Mouse (Mus musculus) forebrain, embryonic 16.5 days (tissue): ENCODE measurements around the gene Slc22a20. TPM values are rescaled to one million over a fixed set of nuclear protein-coding genes. Genes with fewer than 3 reads are reported as not detected.

ENCODE experiments used
- ATAC-seq: fragments of 200-750 bp; cut with Nextera tagmentation; 2 replicates; pipeline ENCODE4 v1.8.0; 2017; ENCODE audit warnings: mild to moderate bottlenecking, moderate library complexity
- H3K27ac ChIP-seq: fragments of 300-500 bp; sonication (generic); 2 replicates; pipeline ENCODE4 v1.5.1; 2014; ENCODE audit warnings: low read length, control low read depth
- H3K27me3 ChIP-seq: fragments of 300-500 bp; sonication (generic); replicated peaks from 2 replicates; pipeline ENCODE4 v1.6.1; 2014; ENCODE audit warnings: low read length; ENCODE audit not compliant: control insufficient read depth, insufficient read depth
- H3K36me3 ChIP-seq: fragments of 300-500 bp; sonication (generic); 2 replicates; pipeline ENCODE4 v1.6.1; 2014; ENCODE audit not compliant: control insufficient read depth, insufficient read depth
- H3K4me1 ChIP-seq: fragments of 300-500 bp; sonication (generic); replicated peaks from 2 replicates; pipeline ENCODE4 v1.6.1; 2014; ENCODE audit warnings: low read length; ENCODE audit not compliant: control insufficient read depth, insufficient read depth
- H3K4me2 ChIP-seq: fragments of 300-500 bp; sonication (generic); 2 replicates; pipeline ENCODE4 v1.6.1; 2014; ENCODE audit warnings: mild to moderate bottlenecking, low read length, control low read depth
- H3K4me3 ChIP-seq: fragments of 300-500 bp; sonication (generic); replicated peaks from 2 replicates; pipeline ENCODE4 v1.5.1; 2014; ENCODE audit warnings: mild to moderate bottlenecking, low read length, control low read depth
- H3K9ac ChIP-seq: fragments of 300-500 bp; sonication (generic); replicated peaks from 2 replicates; pipeline ENCODE4 v1.6.1; 2014; ENCODE audit warnings: low read depth, low read length, control low read depth
- H3K9me3 ChIP-seq: fragments of 300-500 bp; sonication (generic); 2 replicates; pipeline ENCODE4 v1.6.1; 2016; ENCODE audit warnings: low read length; ENCODE audit not compliant: control insufficient read depth
- WGBS: fragments of 180-500 bp; shearing (Covaris S2); extraction: QIAGEN DNeasy Blood & Tissue Kit; methylation state at CpG from one replicate; pipeline ENCODE4 v1.1.7; 2014; 5-methylcytosine and 5-hydroxymethylcytosine counted together
- polyA plus RNA-seq: library from polyadenylated mRNA; unstranded; fragments of >200 nt; fragmentation: Nextera tagmentation; extraction: Ambion mirVana; gene quantifications from 2 replicates; pipeline ENCODE4 v1.2.1, GENCODE M21; 2015

The Slc22a20 gene
- polyA plus RNA-seq, 1 experiment from 2014 or later = not detected

- WGBS = 41% methylated on average over 4 of the region's 4 CpGs
- Histone ChIP-seq H3K27ac (no peak overlapping the region), H3K27me3 (no peaks in the 10 kb centered on the region), H3K9ac (no peak overlapping the region), H3K9me3 (no peaks in the 10 kb centered on the region), H3K4me3 (no peak overlapping the region), H3K4me1 (peaks cover 2% of the 10 kb centered on the region; the same call in 1 of the 2 replicates), H3K4me2 (no peak overlapping the region), H3K36me3 (no peaks in the 10 kb centered on the region)
- peak; percentile 97 for ATAC-seq
Observed at GRCm38 (mm10) chr19:5975676-5976075, 10.3 kb downstream of the Slc22a20 start.

GRCm38 (mm10) chr19:5975112-5975511 lies 10.8 kb downstream of the Slc22a20 start:
- H3K36me3 ChIP-seq = no peaks in the 10 kb centered on the region
- H3K4me1 ChIP-seq = peaks cover 2% of the 10 kb centered on the region; the same call in 1 of the 2 replicates
- no peak overlapping the region for H3K4me2 ChIP-seq
- H3K4me3 ChIP-seq = no peak overlapping the region
- H3K9ac ChIP-seq = no peak overlapping the region
- H3K27me3 ChIP-seq = no peaks in the 10 kb centered on the region
- ATAC-seq = peak; percentile 80
- H3K9me3 ChIP-seq = no peaks in the 10 kb centered on the region
- 41% methylated on average over 4 of the region's 4 CpGs for WGBS
- peak overlapping the region; percentile 17; the same call in 1 of the 2 replicates for H3K27ac ChIP-seq

- 88% methylated on average over 10 of the region's 10 CpGs for WGBS
Observed at GRCm38 (mm10) chr19:5967664-5968063, 18.3 kb downstream of the Slc22a20 start.

GRCm38 (mm10) chr19:5966786-5967185 lies 19.2 kb downstream of the Slc22a20 start:
- peaks cover 22% of the 10 kb centered on the region for H3K4me1 ChIP-seq
- H3K36me3 ChIP-seq = no peaks in the 10 kb centered on the region
- no peak overlapping the region for H3K27ac ChIP-seq
- ATAC-seq = no peak
- WGBS = 76% methylated on average over 6 of the region's 6 CpGs
- no peak overlapping the region for H3K4me3 ChIP-seq
- no peak overlapping the region for H3K9ac ChIP-seq
- no peak overlapping the region for H3K4me2 ChIP-seq
- H3K27me3 ChIP-seq = no peaks in the 10 kb centered on the region
- no peaks in the 10 kb centered on the region for H3K9me3 ChIP-seq

More at GRCm38 (mm10) chr19:5967664-5968063, 18.3 kb downstream of the Slc22a20 start:
- Histone ChIP-seq H3K4me1 (peaks cover 18% of the 10 kb centered on the region), H3K9ac (no peak overlapping the region), H3K27ac (no peak overlapping the region), H3K4me3 (no peak overlapping the region), H3K4me2 (no peak overlapping the region), H3K36me3 (no peaks in the 10 kb centered on the region), H3K27me3 (no peaks in the 10 kb centered on the region), H3K9me3 (no peaks in the 10 kb centered on the region)
- ATAC-seq = no peak

GRCm38 (mm10) chr19:5965910-5966309 lies 20.0 kb downstream of the Slc22a20 start:
- no peaks in the 10 kb centered on the region for H3K27me3 ChIP-seq
- no peak overlapping the region for H3K4me2 ChIP-seq
- H3K9me3 ChIP-seq = no peaks in the 10 kb centered on the region
- peaks cover 22% of the 10 kb centered on the region for H3K4me1 ChIP-seq
- H3K27ac ChIP-seq = no peak overlapping the region
- ATAC-seq = no peak
- no peaks in the 10 kb centered on the region for H3K36me3 ChIP-seq
- H3K9ac ChIP-seq = no peak overlapping the region
- WGBS = 93% methylated on average over 2 of the region's 2 CpGs
- no peak overlapping the region for H3K4me3 ChIP-seq

- Histone ChIP-seq H3K27me3 (no peaks in the 10 kb centered on the region), H3K4me3 (no peak overlapping the region), H3K4me1 (peaks cover 22% of the 10 kb centered on the region), H3K9me3 (no peaks in the 10 kb centered on the region), H3K36me3 (no peaks in the 10 kb centered on the region), H3K4me2 (no peak overlapping the region), H3K9ac (no peak overlapping the region), H3K27ac (no peak overlapping the region)
- WGBS = 11% methylated on average over 4 of the region's 4 CpGs
- ATAC-seq = no peak
Observed at GRCm38 (mm10) chr19:5965280-5965679, 20.7 kb downstream of the Slc22a20 start.

- no peaks in the 10 kb centered on the region for H3K9me3 ChIP-seq
- H3K4me1 ChIP-seq = peaks cover 22% of the 10 kb centered on the region
- H3K9ac ChIP-seq = no peak overlapping the region
- no peak for ATAC-seq
- no peak overlapping the region for H3K27ac ChIP-seq
- H3K4me2 ChIP-seq = peak overlapping the region; percentile 99
- H3K4me3 ChIP-seq = peak overlapping the region; percentile 78
- 86% methylated on average over 2 of the region's 2 CpGs for WGBS
- no peaks in the 10 kb centered on the region for H3K36me3 ChIP-seq
- H3K27me3 ChIP-seq = no peaks in the 10 kb centered on the region
Observed at GRCm38 (mm10) chr19:5964804-5965203, 21.1 kb downstream of the Slc22a20 start.

GRCm38 (mm10) chr19:5963883-5964562 lies 21.9 kb downstream of the Slc22a20 start, which contains the start of gene Pola2:
Gene Pola2 (minus strand): TSS chr19:5964202.
- Histone ChIP-seq H3K9me3 (no peaks in the 10 kb centered on the region), H3K27me3 (no peaks in the 10 kb centered on the region), H3K9ac (peak within 1 kb of the TSS; percentile 72), H3K4me1 (peaks cover 22% of the 10 kb centered on the region), H3K36me3 (no peaks in the 10 kb centered on the region), H3K4me3 (peak within 1 kb of the TSS; percentile 78), H3K27ac (peak within 1 kb of the TSS; percentile 56; the same call in 1 of the 2 replicates), H3K4me2 (peak within 1 kb of the TSS; percentile 99)
- under 1% methylated on average over 50 of the region's 50 CpGs for WGBS
- peak; percentile 94 for ATAC-seq

- ATAC-seq = no peak
- no peak overlapping the region for H3K4me3 ChIP-seq
- 23% methylated on average over 1 of the region's 1 CpGs for WGBS
Observed at GRCm38 (mm10) chr19:5962651-5963050, 23.3 kb downstream of the Slc22a20 start.

More at GRCm38 (mm10) chr19:5962651-5963050, 23.3 kb downstream of the Slc22a20 start:
- H3K9me3 ChIP-seq = no peaks in the 10 kb centered on the region
- H3K4me2 ChIP-seq = peak overlapping the region; percentile 99
- H3K9ac ChIP-seq = no peak overlapping the region
- no peak overlapping the region for H3K27ac ChIP-seq
- H3K4me1 ChIP-seq = peaks cover 22% of the 10 kb centered on the region
- H3K36me3 ChIP-seq = no peaks in the 10 kb centered on the region
- H3K27me3 ChIP-seq = no peaks in the 10 kb centered on the region
